Mouse (Mus musculus) fat pad, adult 2 months (tissue): ENCODE results near the gene Exoc8.

ENCODE experiments used
- DNase-seq: peaks from one replicate; pipeline ENCODE4 v3.0.0-alpha.2; 2011; ENCODE audit warnings: low read depth, low spot score; ENCODE audit errors: extremely low read depth

Exoc8 gene

DNA sequence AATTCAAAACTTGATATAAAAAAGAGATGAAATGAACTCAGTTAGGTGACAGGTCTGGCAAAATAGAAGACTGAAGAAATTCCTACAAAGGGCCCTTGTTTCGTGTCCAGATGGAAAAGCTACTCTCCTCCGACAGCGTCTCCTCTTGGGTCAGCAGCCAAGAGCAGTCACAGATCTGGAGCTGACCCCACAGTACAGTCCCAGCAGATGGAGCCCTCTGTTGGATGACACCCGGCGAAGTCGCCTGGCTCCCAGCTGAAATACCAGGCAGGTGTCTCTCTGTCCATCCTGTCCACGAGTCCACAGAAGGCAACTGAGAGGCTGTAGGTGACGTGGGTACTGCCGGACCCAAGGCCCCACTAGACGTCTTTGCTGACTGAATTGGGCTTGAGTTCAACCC, 12.8 kb upstream of the Exoc8 start:
- no peak for DNase-seq

DNA sequence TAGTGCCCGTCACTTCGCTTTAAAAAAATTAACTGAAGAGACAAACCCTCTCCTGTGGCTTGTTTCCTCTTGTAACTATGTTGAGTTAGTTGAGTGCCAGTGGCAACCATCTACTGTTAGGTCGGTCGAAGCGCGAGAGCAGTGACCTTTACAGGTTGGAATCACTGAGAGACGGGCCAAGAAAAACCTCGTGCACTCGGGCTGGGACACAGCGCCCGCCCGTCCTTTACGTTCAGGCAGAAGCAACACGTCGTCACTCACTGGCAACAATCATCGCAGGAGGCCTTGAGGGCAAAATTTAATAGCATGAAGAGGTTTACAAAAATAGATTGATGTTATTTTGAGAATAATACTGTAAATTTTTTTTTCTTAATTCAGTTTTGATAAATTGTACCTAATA, 12.4 kb upstream of the Exoc8 start:
- no peak for DNase-seq

DNA sequence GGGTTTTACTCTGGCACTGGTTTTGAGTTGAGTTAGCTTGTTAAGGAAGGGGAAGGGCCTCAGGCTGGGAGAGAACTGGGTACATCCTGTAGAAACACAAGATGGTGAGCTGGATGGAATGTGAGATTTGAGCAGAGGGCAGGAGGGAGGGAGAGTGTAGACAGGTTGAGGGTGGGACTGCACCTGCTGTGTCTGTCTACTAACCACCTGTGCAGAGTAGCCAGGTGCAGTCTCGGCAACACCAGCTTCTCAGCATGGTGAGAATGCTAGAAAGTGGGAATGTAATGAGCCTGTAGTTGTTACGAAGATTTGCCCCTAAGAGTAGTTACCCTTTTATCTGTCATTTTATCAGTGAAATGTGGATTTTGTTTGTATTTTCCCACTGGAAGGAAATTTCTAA, 8.0 kb upstream of the Exoc8 start:
- DNase-seq: no peak

DNA sequence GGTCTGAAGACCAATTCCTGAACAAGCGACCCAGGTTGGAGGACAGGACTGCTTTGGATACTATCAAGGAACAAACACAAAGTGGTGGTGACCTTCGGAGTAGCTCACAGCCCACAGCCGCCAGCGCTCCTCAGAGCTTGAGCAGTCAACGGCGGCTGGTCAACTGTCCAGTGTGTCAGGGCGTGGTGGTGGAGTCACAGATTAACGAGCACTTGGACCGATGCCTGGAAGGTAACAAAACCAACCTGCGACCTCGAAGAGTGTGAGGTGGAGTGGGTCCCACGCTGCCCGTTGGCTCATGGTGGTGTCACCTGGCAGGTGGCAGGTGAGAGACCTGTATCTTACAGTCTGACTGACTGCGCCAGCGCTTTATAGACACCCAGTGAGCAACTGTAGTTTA, 5.7 kb upstream of the Exoc8 start:
- no peak for DNase-seq

DNA sequence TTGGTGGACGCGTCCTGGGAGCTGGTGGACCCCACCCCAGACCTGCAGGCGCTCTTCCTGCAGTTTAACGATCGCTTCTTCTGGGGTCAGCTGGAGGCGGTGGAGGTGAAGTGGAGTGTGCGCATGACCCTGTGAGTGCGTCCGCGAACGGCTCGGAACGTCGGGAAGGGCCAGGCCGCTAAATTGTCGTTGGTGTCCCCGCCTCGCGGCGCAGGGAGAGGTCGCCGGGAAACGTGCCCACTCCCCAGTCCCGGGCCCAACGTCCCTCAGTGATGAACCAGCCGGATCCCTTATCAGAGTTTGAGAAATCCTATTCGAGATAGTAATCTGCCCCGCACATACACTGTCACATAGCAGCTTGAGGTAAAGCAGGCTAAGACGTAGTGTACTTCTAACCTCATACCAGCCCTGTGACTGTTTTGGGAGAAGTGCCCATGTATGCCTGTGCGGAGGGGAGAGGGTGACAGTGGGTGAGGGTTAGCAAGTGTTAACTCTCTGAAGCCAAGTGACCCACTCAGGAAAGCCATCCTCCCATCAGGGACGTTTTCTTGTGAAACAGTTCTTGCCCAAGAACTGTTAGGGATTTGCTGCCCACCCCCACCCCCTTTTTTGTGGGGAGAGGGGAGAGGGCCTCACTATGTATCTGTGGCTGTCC, 873 bp upstream of the Exoc8 start:
- no peak for DNase-seq

DNA sequence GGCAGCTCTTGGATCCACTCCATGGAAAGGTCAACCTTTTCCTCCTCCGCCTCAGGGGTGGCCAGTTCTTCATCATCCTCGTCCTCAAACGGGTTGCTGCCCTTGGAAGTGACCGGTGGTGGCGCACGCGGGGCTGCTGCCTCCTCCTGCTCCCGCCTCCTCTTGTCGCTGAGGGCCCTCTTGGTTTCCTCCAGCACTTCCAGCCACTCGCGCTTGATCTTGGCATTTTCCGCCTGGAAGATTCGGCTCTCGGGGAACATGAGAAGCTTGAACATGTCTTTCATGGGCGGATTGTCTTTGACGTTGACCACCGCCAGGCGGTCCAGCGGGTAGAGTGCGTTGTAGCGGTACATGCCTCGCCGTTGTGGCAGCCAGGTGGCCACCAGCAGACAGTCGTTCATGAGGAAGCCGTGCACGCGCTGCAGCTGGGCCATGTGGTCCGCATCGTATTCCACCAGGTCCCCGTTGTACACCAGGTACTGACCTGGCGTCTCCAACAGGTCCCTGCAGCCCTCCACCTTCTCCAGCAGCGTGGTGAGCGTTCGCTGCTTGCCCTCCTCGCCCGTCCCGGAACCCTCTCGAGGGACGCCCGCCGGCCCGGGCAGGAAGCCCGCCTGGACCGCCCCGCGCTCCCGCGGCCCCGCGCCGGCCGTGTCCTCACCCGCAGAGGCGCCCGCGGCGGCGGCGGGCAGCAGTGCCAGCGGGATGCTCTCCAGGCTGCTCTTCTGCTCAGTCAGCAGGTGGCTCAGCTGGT, 696 bp downstream of the Exoc8 start:
- DNase-seq: peak; percentile 10

DNA sequence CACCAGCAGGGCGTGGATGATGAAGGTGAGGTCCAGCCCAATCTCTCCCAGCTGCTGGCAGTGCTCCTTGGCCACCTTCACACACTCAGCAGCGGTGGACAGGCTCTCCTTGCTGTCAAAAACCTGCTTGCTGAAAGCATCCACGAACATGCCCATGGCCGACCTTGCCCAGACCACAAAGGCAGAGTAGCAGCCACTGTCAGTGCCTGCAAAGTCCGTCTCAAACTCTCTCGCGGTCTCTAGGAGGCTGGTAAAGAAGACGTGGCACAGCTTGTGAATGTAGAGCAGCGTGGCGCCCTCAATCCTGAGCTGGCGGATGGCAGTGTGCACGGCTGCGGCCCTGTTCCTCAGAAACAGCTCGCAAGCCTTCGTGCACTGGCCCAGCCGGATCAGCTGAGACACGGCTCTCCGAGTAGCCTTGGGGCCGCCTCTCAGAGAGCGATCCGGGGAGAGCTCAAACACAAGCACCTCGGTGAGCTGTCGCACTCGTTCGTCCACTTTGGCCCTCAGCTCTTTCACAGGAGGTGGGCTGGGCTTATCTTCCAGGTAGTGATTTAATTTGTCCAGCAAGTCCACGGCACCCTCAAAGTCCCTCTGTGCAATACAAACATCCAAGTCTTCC, 1.4 kb downstream of the Exoc8 start:
- DNase-seq: no peak

DNA sequence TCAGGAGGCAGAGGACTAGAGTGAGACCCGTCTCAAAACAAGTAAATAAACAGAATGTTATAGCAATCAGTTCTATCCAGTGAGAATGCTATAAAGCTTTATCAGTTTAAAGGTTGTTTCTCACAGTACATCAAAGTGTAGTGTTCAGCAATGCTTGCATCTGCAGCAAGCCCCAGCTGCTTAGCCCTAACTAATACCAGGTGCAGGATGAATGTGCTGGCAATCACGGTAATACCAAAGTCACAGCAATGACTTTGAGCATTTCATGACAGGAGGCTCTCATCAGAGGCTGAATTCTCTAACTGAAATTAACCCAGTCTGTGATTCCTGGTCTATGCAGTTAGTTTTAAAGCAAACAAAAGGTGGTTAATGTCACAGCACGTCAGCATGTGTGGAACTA, 4.9 kb downstream of the Exoc8 start:
- DNase-seq: no peak

DNA sequence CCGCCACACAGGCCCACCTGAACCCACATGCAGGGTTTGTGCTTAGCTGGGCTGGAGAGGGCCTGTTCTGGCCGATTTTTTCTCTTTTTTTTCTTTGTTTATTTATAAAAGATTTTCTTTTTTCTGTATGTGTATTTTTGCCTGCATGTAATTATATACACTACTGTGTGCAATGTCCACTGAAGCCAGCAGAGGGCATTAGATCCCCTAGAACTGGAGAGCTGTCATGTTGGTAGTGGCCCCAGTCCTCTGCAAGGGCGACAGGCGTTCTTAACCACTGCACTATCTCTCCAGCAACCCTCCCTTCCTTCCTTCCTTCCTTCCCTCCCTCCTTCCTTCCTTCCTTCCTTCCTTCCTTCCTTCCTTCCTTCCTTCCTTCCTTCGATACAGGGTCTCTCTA, 9.1 kb downstream of the Exoc8 start:
- DNase-seq: no peak

DNA sequence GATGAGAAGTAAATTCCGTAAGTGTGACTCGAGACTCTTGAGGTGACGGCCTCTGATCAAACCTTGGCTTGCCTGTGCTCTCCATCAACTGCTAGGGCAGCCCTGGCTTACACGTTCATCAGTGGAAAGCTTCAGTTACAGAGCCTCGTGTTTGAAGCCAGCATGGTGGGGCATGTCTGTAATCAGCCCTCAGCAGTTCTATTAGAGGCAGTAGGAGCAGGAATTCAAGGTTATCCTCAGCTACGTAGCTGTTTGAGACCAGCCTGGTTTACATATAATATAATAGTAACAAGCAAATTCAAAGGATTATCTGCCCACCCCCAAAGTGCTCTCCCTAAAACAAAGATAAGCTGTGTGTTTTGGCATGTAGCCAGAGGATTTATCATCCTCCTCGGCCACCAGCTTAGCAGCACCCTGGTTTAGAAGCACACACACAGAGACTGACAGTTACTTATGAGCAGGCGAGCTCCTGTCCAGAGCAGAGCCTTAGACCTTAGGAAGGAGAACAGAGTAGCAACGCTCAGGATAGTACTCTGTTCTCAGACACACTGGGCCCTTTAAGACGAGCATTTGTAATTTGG, 18.5 kb downstream of the Exoc8 start:
- no peak for DNase-seq

DNA sequence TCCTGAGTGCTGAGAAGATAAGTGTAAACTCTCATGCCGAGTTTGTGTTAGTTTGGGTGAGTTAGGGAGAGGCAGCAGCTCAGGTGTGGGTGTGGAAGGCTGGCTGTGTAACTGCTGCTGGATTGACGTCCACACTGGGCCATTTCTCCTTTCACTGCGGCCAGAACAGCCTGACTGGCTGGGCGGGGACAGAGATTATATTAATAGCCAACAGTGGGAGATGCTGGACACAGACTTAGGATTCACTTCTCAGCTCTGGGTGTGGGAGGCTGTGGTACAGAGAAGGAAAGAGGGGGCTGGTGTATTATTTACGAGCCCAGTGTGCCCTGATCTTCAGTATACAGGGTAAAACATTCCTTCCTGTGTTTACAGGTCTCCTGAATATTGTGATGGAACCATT, 19.4 kb downstream of the Exoc8 start:
- DNase-seq: no peak

DNA sequence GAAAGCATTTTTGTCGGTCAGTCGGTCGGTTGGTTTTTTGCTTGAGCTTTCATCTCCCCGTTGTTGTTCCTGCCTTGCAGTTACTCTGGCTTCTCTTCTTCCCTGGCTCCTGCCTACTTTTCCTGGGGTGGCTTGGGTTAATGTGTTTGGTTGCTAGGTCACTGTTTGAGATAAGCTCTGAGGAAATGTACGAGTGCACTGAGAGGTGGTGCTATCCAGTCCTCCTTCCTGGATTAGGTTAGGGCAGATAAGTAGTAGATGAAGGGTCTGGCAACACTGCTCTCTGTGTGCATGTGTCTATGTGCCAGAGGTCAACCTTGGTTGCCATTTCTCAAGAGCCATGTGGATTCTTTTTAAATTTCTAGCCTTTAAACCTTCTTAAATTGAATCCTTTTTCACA, 24.8 kb downstream of the Exoc8 start:
- DNase-seq: no peak

DNA sequence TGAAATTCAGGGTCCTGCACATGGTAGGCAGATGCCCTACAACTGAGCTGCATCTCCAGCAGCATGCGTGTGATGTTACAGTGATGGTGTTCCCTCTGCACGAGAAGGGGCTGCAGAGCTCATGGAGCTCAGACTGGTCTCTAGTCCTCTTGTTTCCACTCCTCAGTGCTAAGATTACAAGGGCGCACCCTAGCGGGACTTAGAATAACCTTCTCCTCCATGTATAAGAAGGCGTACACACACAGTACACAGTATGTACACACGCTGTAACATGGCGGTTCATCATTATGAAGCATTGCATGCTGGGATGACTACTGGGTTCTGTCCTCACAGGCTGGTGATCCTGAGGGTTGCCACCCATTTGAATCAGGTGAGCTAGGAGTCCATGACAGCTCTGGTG, 25.4 kb downstream of the Exoc8 start:
- DNase-seq: no peak

DNA sequence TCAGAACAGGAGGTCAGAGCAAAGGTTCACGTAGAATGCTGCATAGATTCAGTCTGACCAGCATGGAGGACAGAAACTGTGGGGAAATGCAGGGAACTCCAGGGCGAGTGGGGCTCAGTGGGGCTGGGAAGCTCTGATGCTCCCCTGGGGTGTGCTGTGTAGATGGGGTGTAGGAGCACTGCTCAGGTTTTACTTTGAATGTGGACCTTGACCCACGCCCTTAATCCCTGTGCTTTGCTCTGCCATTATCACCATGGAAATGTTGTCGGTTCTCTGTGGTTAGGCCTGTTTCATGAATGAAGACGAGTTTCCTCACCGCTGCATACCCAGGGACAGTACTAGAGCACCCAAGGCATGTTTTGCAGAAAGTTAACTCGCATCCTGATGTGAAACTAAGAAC, 26.0 kb downstream of the Exoc8 start:
- no peak for DNase-seq

DNA sequence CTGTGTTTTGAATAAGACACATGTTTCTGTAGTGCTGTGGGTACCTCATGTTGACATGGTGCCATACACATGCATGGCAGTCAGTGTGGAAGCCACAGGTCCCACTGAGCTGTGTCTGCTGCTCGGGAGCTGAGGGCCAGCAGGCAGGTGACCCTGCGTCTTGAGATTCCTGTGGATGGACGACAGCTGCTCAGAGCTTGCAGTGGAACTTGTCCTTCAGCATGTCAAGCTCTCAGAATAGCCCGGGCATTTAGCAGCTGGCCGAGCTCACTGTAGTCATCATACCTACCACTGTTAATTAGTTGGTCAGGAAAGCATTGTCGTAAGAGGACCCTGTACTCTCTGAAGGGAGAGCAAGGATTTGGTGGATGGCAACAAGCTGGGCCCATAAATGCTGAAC, 27.8 kb downstream of the Exoc8 start:
- no peak for DNase-seq

DNA sequence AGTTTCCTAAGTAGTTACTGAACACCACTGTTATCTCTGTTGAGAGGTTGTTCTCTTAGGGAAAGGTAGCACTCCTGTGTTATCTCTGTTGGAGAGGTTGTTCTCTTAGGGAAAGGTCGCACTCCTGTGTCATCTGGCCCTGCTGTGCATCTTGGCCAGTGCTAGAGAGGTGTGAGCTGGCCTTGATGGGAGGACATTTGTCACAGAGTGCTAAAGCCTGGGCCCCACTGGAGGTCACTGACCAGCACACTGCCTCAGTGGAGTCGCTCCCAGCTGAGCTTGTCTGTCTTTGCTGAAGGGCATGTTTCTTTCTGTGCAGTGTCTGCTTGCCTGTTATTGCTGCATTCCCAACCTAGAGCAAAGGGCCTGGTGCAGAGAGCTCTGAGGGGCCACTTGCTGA, 30.4 kb downstream of the Exoc8 start:
- DNase-seq: no peak

DNA sequence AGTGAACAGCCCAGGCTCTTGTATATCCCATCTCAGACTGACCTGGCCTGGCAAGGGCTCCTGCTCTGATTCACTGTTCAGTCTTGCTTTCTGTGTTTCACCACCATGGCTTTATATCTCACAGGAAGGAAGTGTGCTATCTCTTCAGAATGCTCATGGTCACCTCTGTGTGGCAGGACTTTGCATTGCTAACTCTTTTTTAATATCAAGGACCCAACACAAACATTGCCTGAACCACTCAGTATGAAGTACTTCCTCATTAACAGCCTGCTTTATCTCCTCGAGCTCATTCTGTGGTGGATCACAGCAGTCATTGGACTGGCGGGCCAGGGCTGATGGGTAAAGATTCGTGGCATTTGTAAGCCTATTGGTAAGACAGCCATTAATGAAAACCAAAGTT, 30.8 kb downstream of the Exoc8 start:
- no peak for DNase-seq

DNA sequence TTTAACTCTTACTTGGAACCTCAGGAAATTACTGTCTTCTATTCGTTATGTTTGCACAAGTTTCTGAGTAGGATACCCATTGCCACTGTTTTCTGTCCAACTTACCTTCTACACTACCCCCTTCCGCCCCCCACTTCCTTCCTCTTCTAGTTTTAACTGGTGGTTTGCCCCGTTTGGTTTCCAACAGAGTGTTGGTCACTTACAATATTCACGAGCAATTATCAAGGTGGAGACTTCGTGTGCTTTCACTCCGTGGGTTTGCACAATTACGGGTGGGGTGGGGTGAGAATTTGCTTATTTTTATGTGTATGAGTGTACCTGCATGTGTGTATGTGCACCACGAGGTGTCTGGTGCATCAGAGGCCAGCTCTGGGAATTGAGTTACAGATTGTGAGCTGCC, 33.8 kb downstream of the Exoc8 start:
- DNase-seq: no peak

DNA sequence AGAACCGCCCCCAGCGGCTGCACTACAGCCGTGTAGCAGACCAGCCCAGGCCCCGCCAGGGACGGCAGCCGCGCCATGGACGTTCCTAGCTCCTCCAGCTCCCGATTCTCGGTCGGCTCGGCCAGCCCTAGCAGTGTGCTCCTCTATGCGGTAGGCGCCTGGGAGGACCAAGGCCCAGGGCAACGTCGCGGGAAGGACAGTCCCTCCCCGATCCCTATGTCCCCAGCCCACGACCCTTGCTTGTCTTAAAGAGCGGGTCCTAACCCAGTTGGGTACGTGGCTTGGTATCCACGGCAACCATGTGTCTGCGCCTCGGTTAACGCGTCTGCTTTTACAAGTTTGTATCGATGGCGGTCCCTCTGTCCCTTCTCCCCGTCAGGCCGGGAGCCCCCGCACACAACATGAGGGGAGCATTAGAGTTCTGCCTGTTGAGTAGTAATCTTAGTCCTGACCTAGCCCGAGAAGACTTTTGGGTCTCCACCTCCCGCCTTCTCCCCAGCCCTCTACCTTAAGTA, 34.3 kb downstream of the Exoc8 start:
- no peak for DNase-seq

DNA sequence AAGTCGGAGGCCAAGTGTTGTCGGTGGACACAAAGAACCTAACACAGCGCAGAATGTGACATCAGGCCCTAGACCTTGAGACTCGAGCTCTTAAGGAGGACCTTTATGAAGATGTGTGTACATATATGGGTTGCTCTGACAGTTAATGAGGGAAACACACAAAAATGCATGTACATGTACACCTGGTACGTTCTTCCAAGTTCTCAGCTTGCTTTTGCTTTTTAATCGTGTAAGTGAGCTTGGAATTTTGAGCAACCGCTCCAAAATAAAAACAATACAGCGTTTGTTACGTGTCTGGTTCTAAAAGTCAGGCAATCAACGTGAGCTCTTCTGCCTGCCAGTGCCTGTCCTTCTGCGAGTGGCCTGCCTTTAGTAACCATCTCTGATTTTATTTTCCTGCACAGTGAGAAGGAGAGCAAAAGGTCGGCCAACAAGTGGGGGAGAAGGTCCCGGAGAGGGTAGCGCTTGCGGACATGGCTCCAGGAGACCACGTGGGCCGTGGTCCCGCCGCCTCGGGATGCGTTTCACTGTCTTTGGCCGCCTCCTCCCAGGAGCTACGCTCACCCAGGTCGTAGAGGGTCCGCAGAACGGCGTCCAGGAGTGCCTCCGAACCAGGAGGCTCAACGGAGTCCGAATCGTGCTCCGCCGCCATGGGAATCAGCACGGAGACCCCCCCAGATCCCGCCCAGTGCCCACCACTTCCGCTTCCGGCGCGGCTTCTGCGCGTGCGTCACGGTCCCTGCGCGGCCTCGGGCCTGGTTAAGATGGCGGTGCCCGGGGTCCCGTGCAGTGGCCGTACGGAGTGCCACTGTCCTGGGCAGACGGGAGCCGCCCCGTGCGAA, 35.0 kb downstream of the Exoc8 start, which contains the start of the genes Gnpat and 2810004N23Rik:
Gnpat (plus strand) TSS at position 713 of the 842 bp plus-strand sequence.
2810004N23Rik (minus strand) TSS at position 800 of the 842 bp plus-strand sequence.
- DNase-seq: no peak

DNA sequence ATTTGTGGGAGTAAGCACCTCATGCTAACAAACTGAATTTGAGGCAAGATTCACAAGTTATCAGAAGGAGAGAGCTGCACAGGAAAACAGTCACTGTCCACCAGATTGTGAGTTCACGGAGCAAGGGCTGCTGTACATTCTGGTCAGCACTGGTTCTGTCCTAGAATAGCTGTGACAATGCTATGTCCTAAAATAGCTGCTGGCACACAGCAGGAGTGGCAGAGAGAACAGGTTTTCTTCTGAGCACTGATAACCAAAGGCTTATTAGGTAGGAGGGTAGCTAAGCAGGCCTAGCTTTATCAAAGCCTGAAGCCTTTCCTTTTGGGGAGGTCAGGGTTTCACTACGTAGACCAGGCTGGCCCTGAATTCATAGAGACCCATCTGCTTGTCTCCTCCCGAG, 37.3 kb downstream of the Exoc8 start:
- no peak for DNase-seq
